Mouse (Mus musculus) liver, adult 2 months (tissue): Measurements from ENCODE around the gene Ctnnb1. TPM values are rescaled to one million over a fixed set of nuclear protein-coding genes. Genes with fewer than 3 reads are reported as not detected.

Experiments
- DNase-seq: peaks from one replicate; pipeline ENCODE4 v3.0.0-alpha.2; 2011; ENCODE audit warnings: low read depth, low spot score; ENCODE audit errors: extremely low read depth
- H3K27ac ChIP-seq: fragments of 200-500 bp; replicated peaks from 2 replicates; pipeline ENCODE4 v1.5.1; 2012; ENCODE audit warnings: low read depth, mild to moderate bottlenecking, control low read depth, inconsistent platforms, low read length; ENCODE audit not compliant: insufficient read depth
- H3K27me3 ChIP-seq: fragments of 200-500 bp; 2 replicates; pipeline ENCODE4 v1.6.1; 2012; ENCODE audit warnings: mild to moderate bottlenecking, moderate library complexity, low read length, inconsistent platforms; ENCODE audit not compliant: control insufficient read depth, insufficient read depth
- H3K36me3 ChIP-seq: fragments of 200-500 bp; 2 replicates; pipeline ENCODE4 v1.6.1; 2012; ENCODE audit warnings: low read length, inconsistent platforms; ENCODE audit not compliant: control insufficient read depth, insufficient read depth
- H3K4me1 ChIP-seq: fragments of 200-500 bp; 2 replicates; pipeline ENCODE4 v1.6.1; 2011; ENCODE audit warnings: low read length; ENCODE audit not compliant: control insufficient read depth, insufficient read depth
- H3K4me3 ChIP-seq: fragments of 200-500 bp; 2 replicates; pipeline ENCODE4 v1.5.1; 2011; ENCODE audit warnings: low read depth, mild to moderate bottlenecking, control low read depth, low read length, moderate library complexity; ENCODE audit not compliant: insufficient read depth
- H3K79me2 ChIP-seq: fragments of 200-500 bp; 2 replicates; pipeline ENCODE4 v1.6.1; 2012; ENCODE audit warnings: inconsistent platforms, mild to moderate bottlenecking, low read length, moderate library complexity; ENCODE audit not compliant: control insufficient read depth, insufficient read depth
- H3K9ac ChIP-seq: fragments of 200-500 bp; 2 replicates; pipeline ENCODE4 v1.6.1; 2012; ENCODE audit warnings: low read depth, mild to moderate bottlenecking, control low read depth, inconsistent platforms, low read length
- CTCF ChIP-seq: fragments of 200-500 bp; IDR thresholded peaks from 2 replicates; pipeline ENCODE4 v1.5.1; 2011; ENCODE audit warnings: low read depth, low read length, control low read depth
- POLR2A ChIP-seq: fragments of 200-500 bp; IDR thresholded peaks from 2 replicates; pipeline ENCODE4 v1.6.1; 2011; ENCODE audit warnings: low read length, control low read depth; ENCODE audit not compliant: insufficient read depth; ENCODE audit errors: extremely low read depth
- WGBS: fragments of 180-500 bp; shearing (Covaris S2); methylation state at CpG from one replicate; pipeline ENCODE4 v1.1.7; 2018; 5-methylcytosine and 5-hydroxymethylcytosine counted together
- polyA plus RNA-seq: library from polyadenylated mRNA; depleted of rRNA; stranded (reverse); fragments of >200 nt; gene quantifications from 2 replicates; pipeline ENCODE4 v1.2.3, GENCODE M21; 2012
- total RNA-seq: library from RNA; depleted of rRNA; stranded (reverse); fragments of >200 nt; gene quantifications from 2 replicates; pipeline ENCODE4 v1.2.3, GENCODE M21; 2014

The Ctnnb1 gene
- total and polyA plus RNA-seq, 2 experiments = 34.3 to 319 TPM

- DNase-seq = no peak
- Histone ChIP-seq H3K36me3 (no peaks in the 10 kb centered on the region), H3K27me3 (no peaks in the 10 kb centered on the region), H3K27ac (no peak overlapping the region), H3K4me1 (peaks cover 7% of the 10 kb centered on the region), H3K9ac (no peak overlapping the region), H3K79me2 (no peaks in the 10 kb centered on the region), H3K4me3 (no peak overlapping the region)
- over 99% methylated on average over 4 of the region's 4 CpGs for WGBS
- TF ChIP-seq CTCF (no peak), POLR2A (no peak)
Measured at GRCm38 (mm10) chr9:120976856-120977255, 47.8 kb downstream of the Ctnnb1 start.

- WGBS = 94% methylated on average over 7 of the region's 7 CpGs
- H3K36me3 ChIP-seq = no peaks in the 10 kb centered on the region
- no peaks in the 10 kb centered on the region for H3K27me3 ChIP-seq
- no peak overlapping the region for H3K4me3 ChIP-seq
- TF ChIP-seq POLR2A (no peak), CTCF (no peak)
- H3K79me2 ChIP-seq = no peaks in the 10 kb centered on the region
- no peak overlapping the region for H3K27ac ChIP-seq
- H3K9ac ChIP-seq = no peak overlapping the region
- DNase-seq = no peak
- H3K4me1 ChIP-seq = peaks cover 15% of the 10 kb centered on the region
Measured at GRCm38 (mm10) chr9:120981777-120982176, 52.8 kb downstream of the Ctnnb1 start.

- no peak for TF ChIP-seq CTCF
- TF ChIP-seq POLR2A = no peak
- H3K27me3 ChIP-seq = no peaks in the 10 kb centered on the region
- H3K4me1 ChIP-seq = peaks cover 15% of the 10 kb centered on the region
- DNase-seq = no peak
- no peaks in the 10 kb centered on the region for H3K36me3 ChIP-seq
- H3K79me2 ChIP-seq = no peaks in the 10 kb centered on the region
- H3K9ac ChIP-seq = no peak overlapping the region
- WGBS = 92% methylated on average over 8 of the region's 8 CpGs
- H3K27ac ChIP-seq = no peak overlapping the region
- H3K4me3 ChIP-seq = no peak overlapping the region
Measured at GRCm38 (mm10) chr9:120983849-120984248, 54.8 kb downstream of the Ctnnb1 start.

DNA sequence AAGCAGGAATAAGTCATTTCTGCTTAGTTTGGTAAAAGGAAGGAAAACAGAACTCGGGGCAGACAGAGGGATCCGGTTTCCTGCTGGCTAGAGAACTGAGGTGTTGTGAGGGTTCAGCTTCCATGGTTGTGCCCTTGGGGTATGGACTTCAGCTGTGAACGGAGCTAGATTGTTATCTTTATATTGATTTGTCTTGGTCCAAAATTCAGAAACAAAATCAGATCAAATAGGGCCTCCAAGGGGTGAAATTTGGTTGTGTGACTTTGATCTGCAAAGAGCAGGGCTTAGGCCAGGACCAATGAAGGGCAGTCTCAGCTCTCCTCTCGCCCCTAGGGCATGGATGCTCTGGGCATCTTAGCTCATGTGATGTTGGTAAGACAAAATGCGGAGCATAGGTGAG lies 55.5 kb downstream of the Ctnnb1 start:
- DNase-seq = peak; percentile 77
- Histone ChIP-seq H3K4me3 (no peak overlapping the region), H3K36me3 (no peaks in the 10 kb centered on the region), H3K9ac (no peak overlapping the region), H3K27ac (no peak overlapping the region), H3K79me2 (no peaks in the 10 kb centered on the region), H3K27me3 (no peaks in the 10 kb centered on the region), H3K4me1 (peaks cover 15% of the 10 kb centered on the region)
- no peak for TF ChIP-seq POLR2A
- no peak for TF ChIP-seq CTCF
- 31% methylated on average over 5 of the region's 5 CpGs for WGBS

DNA sequence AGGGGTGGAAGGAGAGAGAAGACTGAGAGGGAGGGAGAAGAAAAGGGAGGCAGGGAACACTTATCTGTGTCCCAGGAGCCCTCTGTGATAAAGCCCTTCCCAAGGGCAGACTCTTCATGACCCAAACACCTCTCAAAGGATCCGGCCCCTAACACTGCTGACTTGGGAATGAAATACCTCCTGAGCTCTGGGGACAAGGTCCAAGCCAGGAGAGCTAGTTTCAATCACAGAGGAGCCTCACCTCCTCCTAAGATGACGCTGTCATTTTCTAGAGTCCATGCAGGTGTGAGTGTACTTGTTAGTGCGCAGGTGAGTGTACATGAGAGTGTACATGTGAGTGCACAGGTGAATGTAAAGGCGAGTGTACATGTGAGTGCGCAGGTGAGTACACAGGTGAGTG lies 56.0 kb downstream of the Ctnnb1 start:
- WGBS = 93% methylated on average over 5 of the region's 5 CpGs
- no peaks in the 10 kb centered on the region for H3K79me2 ChIP-seq
- peaks cover 15% of the 10 kb centered on the region for H3K4me1 ChIP-seq
- peak overlapping the region; percentile 5 for H3K27ac ChIP-seq
- no peak overlapping the region for H3K4me3 ChIP-seq
- H3K27me3 ChIP-seq = no peaks in the 10 kb centered on the region
- H3K9ac ChIP-seq = no peak overlapping the region
- DNase-seq = no peak
- no peaks in the 10 kb centered on the region for H3K36me3 ChIP-seq
- TF ChIP-seq CTCF (no peak), POLR2A (no peak)

DNA sequence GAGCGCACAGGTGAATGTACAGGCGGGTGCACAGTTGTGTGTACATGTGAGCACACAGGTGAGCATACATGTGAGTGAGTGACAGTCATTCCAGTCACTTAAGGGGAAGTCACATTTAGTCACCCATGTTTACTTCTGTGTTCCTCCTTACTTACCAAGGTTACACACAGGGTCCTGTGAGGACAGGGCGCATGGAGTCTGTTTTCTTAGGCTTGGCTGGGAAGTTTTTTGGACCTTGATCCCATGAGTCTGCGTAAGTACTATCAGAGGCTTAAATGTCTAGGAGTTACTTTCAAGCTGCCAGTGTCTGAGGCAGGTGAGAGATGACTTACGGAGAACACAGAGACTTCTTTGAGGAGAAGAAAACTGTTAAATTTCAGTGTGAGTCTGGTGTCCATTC lies 56.5 kb downstream of the Ctnnb1 start:
- Histone ChIP-seq H3K4me1 (peaks cover 15% of the 10 kb centered on the region), H3K27ac (peak overlapping the region; percentile 40), H3K36me3 (no peaks in the 10 kb centered on the region), H3K9ac (no peak overlapping the region), H3K27me3 (no peaks in the 10 kb centered on the region), H3K4me3 (no peak overlapping the region), H3K79me2 (no peaks in the 10 kb centered on the region)
- DNase-seq = peak; percentile 85
- 60% methylated on average over 5 of the region's 5 CpGs for WGBS
- no peak for TF ChIP-seq CTCF
